Mouse (Mus musculus) left cerebral cortex, adult 8-10 months (tissue): ENCODE measurements around the gene Gm9507. TPM values are rescaled to one million over a fixed set of nuclear protein-coding genes. Genes with fewer than 3 reads are reported as not detected.
"Not testable (repeated sequence)": the region's sequence is repeated elsewhere in the genome, so short reads cannot be mapped to it uniquely, and the experiment has no call there.

Experiments used
- DNase-seq, 2 experiments: peaks; one replicate each; pipeline ENCODE4 v3.0.0; 2022; ENCODE audit warnings: low spot score in 2 of 2
- total RNA-seq, 4 experiments: library from RNA; stranded (reverse); gene quantifications; 2 replicates each; pipeline ENCODE4 v1.2.4; 2022

The Gm9507 gene
- total RNA-seq, 4 experiments from 2014 or later: not detected

DNA sequence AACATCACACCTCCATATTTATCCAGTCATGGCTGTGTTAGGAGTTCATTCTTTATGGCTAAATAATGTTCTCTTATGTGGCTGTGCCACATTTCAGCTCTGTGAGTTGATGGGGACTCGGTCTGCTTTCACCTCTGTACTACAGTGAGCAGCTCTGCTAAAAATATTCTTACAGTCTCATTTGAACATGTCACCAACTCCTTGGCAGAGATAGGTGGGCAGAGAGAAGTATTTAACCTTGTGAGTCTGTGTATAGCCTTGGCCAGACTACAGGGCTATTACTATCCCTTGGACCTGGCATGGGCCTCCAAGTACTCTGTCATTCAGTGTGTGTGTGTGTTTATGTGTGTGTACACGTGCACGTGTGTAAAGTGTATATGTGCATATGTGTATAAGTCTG, 39.5 kb downstream of the Gm9507 start:
- not testable (repeated sequence) for DNase-seq

DNA sequence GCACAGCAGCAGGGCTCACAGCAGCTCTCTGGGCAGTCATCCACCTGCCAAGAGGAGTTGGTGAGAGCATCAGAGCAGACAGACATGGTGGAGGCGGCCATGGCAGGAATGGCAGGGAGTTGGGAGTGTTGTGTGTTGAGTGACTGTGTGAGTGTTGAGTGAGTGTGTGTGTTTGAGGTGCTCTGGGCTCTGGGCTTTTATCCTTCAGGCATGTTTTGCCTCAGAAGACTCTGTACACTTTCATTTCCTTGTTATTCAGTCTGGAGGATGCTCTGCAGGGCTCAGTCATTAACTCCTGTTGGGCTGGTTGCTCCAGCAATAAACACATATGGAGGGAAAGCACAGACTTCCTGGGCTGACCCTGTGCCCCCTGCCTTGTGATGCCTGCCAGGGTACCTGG, 40.4 kb downstream of the Gm9507 start, which contains the start of gene Gm3238:
TSS of gene Gm3238 (minus strand) at position 101 of the 400 bp plus-strand sequence.
- not testable (repeated sequence) for DNase-seq

DNA sequence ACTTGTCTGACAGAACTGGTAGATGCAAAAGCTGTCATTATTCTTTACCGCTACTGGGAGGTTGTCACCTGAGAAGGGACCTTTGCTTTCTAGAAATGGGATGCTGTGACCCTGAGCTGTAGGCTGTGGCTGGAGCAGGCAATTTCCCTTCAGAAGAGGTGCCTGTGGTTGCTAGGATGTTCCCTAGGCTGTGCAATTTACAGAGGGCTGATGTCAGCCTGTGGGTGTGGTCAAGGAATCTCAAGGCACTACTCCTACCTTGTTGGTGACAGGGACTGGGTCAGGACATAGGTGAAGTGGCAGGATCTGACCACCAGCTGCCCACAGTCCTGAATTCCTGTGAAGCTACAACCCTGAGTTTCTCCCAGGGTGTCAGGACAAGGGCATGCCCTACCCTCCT, 41.9 kb downstream of the Gm9507 start:
- DNase-seq: no peak

Other genes starting within 250 kb of the Gm9507 start
- 10 to 100 TPM; 80.9 to 92.5 (median 89.4) TPM for gene Pttg1ip, start 230.1 kb downstream of the Gm9507 start, total RNA-seq
- gene Sumo3, start 205.7 kb downstream of the Gm9507 start, total RNA-seq: 100 to 1,000 TPM; 172 to 216 (median 192) TPM
- gene Gm49325, start 205.6 kb downstream of the Gm9507 start, total RNA-seq: 10 to 100 TPM; 17.1 to 31.9 (median 23.8) TPM
- 10 to 100 TPM; 44.8 to 51.1 (median 49.0) TPM for gene Ube2g2, start 189.6 kb downstream of the Gm9507 start, total RNA-seq
- gene Tspear, start 125.3 kb downstream of the Gm9507 start, total RNA-seq: 1 to 10 TPM in 1 of 4 experiments, under 1 TPM in 3; 0.35 to 1.1 (median 0.74) TPM
- not detected for gene Gm19402, start 121.1 kb downstream of the Gm9507 start, total RNA-seq
- not detected for gene Gm9508, start 114.6 kb downstream of the Gm9507 start, total RNA-seq
- gene Gm10272, start 105.2 kb downstream of the Gm9507 start, total RNA-seq: not detected
- not detected for gene Gm10024, start 100.4 kb downstream of the Gm9507 start, total RNA-seq
- not detected for gene Gm10142, start 96.0 kb downstream of the Gm9507 start, total RNA-seq
- not detected for gene Krtap12-1, start 91.2 kb downstream of the Gm9507 start, total RNA-seq
- not detected for gene Gm10100, start 85.4 kb downstream of the Gm9507 start, total RNA-seq
- gene Gm18596, start 69.2 kb downstream of the Gm9507 start, total RNA-seq: not detected
- gene Gm9736, start 60.5 kb downstream of the Gm9507 start, total RNA-seq: not detected
- gene Gm3233, start 52.2 kb downstream of the Gm9507 start, total RNA-seq: not detected
- gene Gm3238, start 40.5 kb downstream of the Gm9507 start, total RNA-seq: not detected
- gene Gm7138, start 34.9 kb downstream of the Gm9507 start, total RNA-seq: not detected
- gene Gm3250, start 29.3 kb downstream of the Gm9507 start, total RNA-seq: not detected
- not detected for gene Gm7137, start 23.6 kb downstream of the Gm9507 start, total RNA-seq
- gene Gm9639, start 16.8 kb downstream of the Gm9507 start, total RNA-seq: not detected
- gene Gm19668, start 12.7 kb downstream of the Gm9507 start, total RNA-seq: not detected
- gene Gm2696, start 2.8 kb upstream of the Gm9507 start, total RNA-seq: not detected
- not detected for gene Krtap10-4, start 15.3 kb upstream of the Gm9507 start, total RNA-seq
- not detected for gene Krtap10-10, start 24.1 kb upstream of the Gm9507 start, total RNA-seq
- not detected for gene Gm36176, start 35.0 kb upstream of the Gm9507 start, total RNA-seq
- gene Gm10318, start 41.0 kb upstream of the Gm9507 start, total RNA-seq: not detected
- gene Gm3285, start 50.1 kb upstream of the Gm9507 start, total RNA-seq: not detected
- 10 to 100 TPM in 3 of 4 experiments, 1 to 10 TPM in 1; 9.3 to 10.8 (median 10.4) TPM for gene Lrrc3, start 90.7 kb upstream of the Gm9507 start, total RNA-seq
- gene Trpm2, start 158.7 kb upstream of the Gm9507 start, total RNA-seq: 10 to 100 TPM; 49.9 to 64.9 (median 51.2) TPM
- gene 1810043G02Rik, start 166.7 kb upstream of the Gm9507 start, total RNA-seq: 10 to 100 TPM; 28.1 to 37.1 (median 34.4) TPM
- gene Pfkl, start 198.2 kb upstream of the Gm9507 start, total RNA-seq: 100 to 1,000 TPM; 149 to 184 (median 161) TPM
- 1 to 10 TPM in 1 of 4 experiments, under 1 TPM in 1, not detected in 2; 0.77 to 1.4 TPM for gene Dnmt3l, start 230.1 kb upstream of the Gm9507 start, total RNA-seq
- under 1 TPM in 3 of 4 experiments, not detected in 1; 0.23 to 0.97 (median 0.37) TPM for gene Aire, start 231.8 kb upstream of the Gm9507 start, total RNA-seq